Mouse (Mus musculus) embryo, embryonic 10.5 days (tissue): Measurements from ENCODE around the gene Olfr1386.
"Not testable (repeated sequence)": the region's sequence is repeated elsewhere in the genome, so short reads cannot be mapped to it uniquely, and the experiment has no call there.

ENCODE experiments used
- DNase-seq: peaks from one replicate; pipeline ENCODE4 v3.0.0-alpha.2; 2015; ENCODE audit warnings: low spot score

Olfr1386 gene

GRCm38 (mm10) chr11:49464746-49465145 lies at the start of gene Olfr1386:
Gene Olfr1386 (plus strand): TSS chr11:49465046.
- not testable (repeated sequence) for DNase-seq

GRCm38 (mm10) chr11:49422767-49423166 lies 42.1 kb upstream of the Olfr1386 start, which contains the start of gene Olfr1389:
Gene Olfr1389 (plus strand): TSS chr11:49423067.
- no peak for DNase-seq

- no peak for DNase-seq
Measured at GRCm38 (mm10) chr11:49425257-49425927, 39.5 kb upstream of the Olfr1386 start.

GRCm38 (mm10) chr11:49429641-49430040 lies 35.2 kb upstream of the Olfr1386 start:
- DNase-seq, result no peak

GRCm38 (mm10) chr11:49436411-49436810 lies 28.4 kb upstream of the Olfr1386 start, which contains the start of gene Olfr1388:
Gene Olfr1388 (plus strand): TSS chr11:49436624.
- DNase-seq, result no peak

- DNase-seq, result no peak
Measured at GRCm38 (mm10) chr11:49455043-49455442, 9.8 kb upstream of the Olfr1386 start, which contains the start of gene Olfr1387. Gene Olfr1387 (plus strand): TSS chr11:49455343.

GRCm38 (mm10) chr11:49485973-49486372 lies 21.1 kb downstream of the Olfr1386 start:
- peak; percentile 8 for DNase-seq

GRCm38 (mm10) chr11:49488770-49489169 lies 23.9 kb downstream of the Olfr1386 start, which contains the start of gene Olfr1385:
Gene Olfr1385 (plus strand): TSS chr11:49489070.
- DNase-seq, result not testable (repeated sequence)

GRCm38 (mm10) chr11:49518086-49518485 lies 53.2 kb downstream of the Olfr1386 start:
- no peak for DNase-seq

GRCm38 (mm10) chr11:49519348-49519747 lies 54.5 kb downstream of the Olfr1386 start, which contains the start of gene Olfr1383:
Gene Olfr1383 (plus strand): TSS chr11:49519648.
- no peak for DNase-seq
